Mouse (Mus musculus) CH12.LX (cell line): Measurements from ENCODE around the gene Ndufb4. TPM values are rescaled to one million over a fixed set of nuclear protein-coding genes. Genes with fewer than 3 reads are reported as not detected.

Experiments
- DNase-seq: peaks from one replicate; pipeline ENCODE4 v3.0.0-alpha.2; 2013; ENCODE audit errors: extremely low read depth
- H3K27ac ChIP-seq: 2 replicates; pipeline ENCODE4 v1.5.1; 2012; ENCODE audit warnings: low read depth, mild to moderate bottlenecking, control low read depth, moderate library complexity; ENCODE audit not compliant: insufficient read depth
- H3K27me3 ChIP-seq: replicated peaks from 2 replicates; pipeline ENCODE3; 2012; ENCODE audit warnings: inconsistent platforms
- H3K36me3 ChIP-seq, 2 experiments: replicated peaks in 1 of 2; 2 replicates each; pipeline versions ENCODE3 to v1.6.1; 2012; ENCODE audit warnings: inconsistent platforms in 1 of 2, low read length in 1 of 2, mild to moderate bottlenecking in 1 of 2, mixed read lengths in 1 of 2, moderate library complexity in 1 of 2; ENCODE audit not compliant: control insufficient read depth in 1 of 2, insufficient read depth in 1 of 2
- H3K4me1 ChIP-seq, 2 experiments: 2 replicates each; pipeline ENCODE4 v1.6.1; 2012; ENCODE audit warnings: inconsistent platforms in 1 of 2, moderate library complexity in 1 of 2; ENCODE audit not compliant: insufficient read depth in 2 of 2, control insufficient read depth in 1 of 2
- H3K4me2 ChIP-seq: 2 replicates; pipeline ENCODE4 v1.6.1; 2012; ENCODE audit warnings: low read depth, mild to moderate bottlenecking, control low read depth; ENCODE audit not compliant: poor library complexity, insufficient read depth, severe bottlenecking
- H3K4me3 ChIP-seq, 3 experiments: fragments of 150-350 bp in 1 of 3; sonication (generic) in 1 of 3; replicated peaks in 1 of 3; 2 replicates each; pipeline versions ENCODE3 to v1.5.1; 2011 to 2012; ENCODE audit warnings: low read depth in 2 of 3, low read length in 2 of 3, mild to moderate bottlenecking in 2 of 3, moderate library complexity in 2 of 3, control low read depth in 1 of 3, improper control_type of control experiment in 1 of 3, inconsistent platforms in 1 of 3, mixed read lengths in 1 of 3; ENCODE audit not compliant: poor library complexity in 1 of 3
- H3K79me2 ChIP-seq: replicated peaks from 2 replicates; pipeline ENCODE4 v1.6.1; 2012; ENCODE audit warnings: mild to moderate bottlenecking, moderate library complexity; ENCODE audit not compliant: control insufficient read depth, poor library complexity, insufficient read depth, severe bottlenecking; ENCODE audit errors: extremely low read depth
- H3K9ac ChIP-seq: 2 replicates; pipeline ENCODE4 v1.6.1; 2012; ENCODE audit warnings: low read depth, mild to moderate bottlenecking, control low read depth, moderate library complexity; ENCODE audit not compliant: insufficient read depth
- H3K9me3 ChIP-seq: replicated peaks from 2 replicates; pipeline ENCODE3; 2012; ENCODE audit warnings: low read length, inconsistent platforms, mixed read lengths
- BHLHE40 ChIP-seq: IDR thresholded peaks from 2 replicates; pipeline ENCODE4 v1.6.1; 2011; ENCODE audit warnings: mild to moderate bottlenecking, low read depth, low read length, improper control_type of control experiment
- CHD1 ChIP-seq: IDR thresholded peaks from 2 replicates; pipeline ENCODE4 v1.6.1; 2012; ENCODE audit warnings: low read depth, low read length, improper control_type of control experiment, inconsistent platforms
- CTCF ChIP-seq, 2 experiments: IDR thresholded peaks in 1 of 2; conservative IDR thresholded peaks in 1 of 2; 2 replicates each; pipeline ENCODE4 v1.5.1; 2011 to 2012; ENCODE audit warnings: low read depth in 2 of 2, low read length in 2 of 2, improper control_type of control experiment in 1 of 2, inconsistent platforms in 1 of 2, mild to moderate bottlenecking in 1 of 2, moderate library complexity in 1 of 2
- ELF1 ChIP-seq: IDR thresholded peaks from 2 replicates; pipeline ENCODE4 v1.6.1; 2014; ENCODE audit warnings: low read depth, mild to moderate bottlenecking, inconsistent platforms, low read length, improper control_type of control experiment
- ETS1 ChIP-seq: conservative IDR thresholded peaks from 2 replicates; pipeline ENCODE4 v1.6.1; 2012; ENCODE audit warnings: low read depth, mild to moderate bottlenecking, inconsistent platforms, low read length, improper control_type of control experiment, moderate library complexity
- IRF4 ChIP-seq: IDR thresholded peaks from 2 replicates; pipeline ENCODE4 v1.6.1; 2014; ENCODE audit warnings: low read depth, mild to moderate bottlenecking, inconsistent platforms, low read length, improper control_type of control experiment
- JUN ChIP-seq: IDR thresholded peaks from 2 replicates; pipeline ENCODE4 v1.6.1; 2011; ENCODE audit warnings: low read depth, mild to moderate bottlenecking, low read length, improper control_type of control experiment, moderate library complexity; ENCODE audit not compliant: insufficient read depth
- JUND ChIP-seq: conservative IDR thresholded peaks from 2 replicates; pipeline ENCODE4 v1.6.1; 2011; ENCODE audit warnings: low read depth, low read length, improper control_type of control experiment
- KAT2A ChIP-seq: IDR thresholded peaks from 2 replicates; pipeline ENCODE4 v1.6.1; 2012; ENCODE audit warnings: low read length, improper control_type of control experiment, inconsistent platforms; ENCODE audit not compliant: insufficient replicate concordance
- MAFK ChIP-seq: IDR thresholded peaks from 2 replicates; pipeline ENCODE4 v1.6.1; 2011; ENCODE audit warnings: low read length, improper control_type of control experiment; ENCODE audit not compliant: insufficient replicate concordance
- MAX ChIP-seq: IDR thresholded peaks from 2 replicates; pipeline ENCODE4 v1.6.1; 2011; ENCODE audit warnings: low read length, improper control_type of control experiment
- MEF2A ChIP-seq: IDR thresholded peaks from 2 replicates; pipeline ENCODE4 v1.6.1; 2014; ENCODE audit warnings: low read depth, mild to moderate bottlenecking, inconsistent platforms, low read length, improper control_type of control experiment, borderline replicate concordance
- MXI1 ChIP-seq: IDR thresholded peaks from 2 replicates; pipeline ENCODE4 v1.6.1; 2011; ENCODE audit warnings: mild to moderate bottlenecking, low read depth, low read length, improper control_type of control experiment
- NELFE ChIP-seq: IDR thresholded peaks from 2 replicates; pipeline ENCODE4 v1.6.1; 2011; ENCODE audit warnings: low read depth, low read length, improper control_type of control experiment
- PAX5 ChIP-seq: IDR thresholded peaks from 2 replicates; pipeline ENCODE4 v1.6.1; 2012; ENCODE audit warnings: low read length, inconsistent platforms, mixed read lengths
- POLR2A ChIP-seq: IDR thresholded peaks from 2 replicates; pipeline ENCODE4 v1.6.1; 2011; ENCODE audit warnings: low read depth, mild to moderate bottlenecking, improper control_type of control experiment, low read length
- RAD21 ChIP-seq: IDR thresholded peaks from 2 replicates; pipeline ENCODE4 v1.6.1; 2011; ENCODE audit warnings: low read depth, mild to moderate bottlenecking, low read length, improper control_type of control experiment, moderate library complexity
- RCOR1 ChIP-seq: conservative IDR thresholded peaks from 2 replicates; pipeline ENCODE4 v1.6.1; 2012; ENCODE audit warnings: low read depth, mild to moderate bottlenecking, inconsistent platforms, low read length, improper control_type of control experiment
- SIN3A ChIP-seq: IDR thresholded peaks from 2 replicates; pipeline ENCODE4 v1.6.1; 2012; ENCODE audit warnings: low read length, improper control_type of control experiment, inconsistent platforms
- SMC3 ChIP-seq: IDR thresholded peaks from 2 replicates; pipeline ENCODE4 v1.6.1; 2011; ENCODE audit warnings: low read depth, low read length, improper control_type of control experiment
- TBP ChIP-seq: conservative IDR thresholded peaks from 2 replicates; pipeline ENCODE4 v1.6.1; 2011; ENCODE audit warnings: low read depth, low read length, improper control_type of control experiment
- TCF12 ChIP-seq: IDR thresholded peaks from 2 replicates; pipeline ENCODE4 v1.6.1; 2014; ENCODE audit warnings: low read depth, mild to moderate bottlenecking, inconsistent platforms, low read length, improper control_type of control experiment
- UBTF ChIP-seq: IDR thresholded peaks from 2 replicates; pipeline ENCODE4 v1.6.1; 2012; ENCODE audit warnings: low read depth, mild to moderate bottlenecking, inconsistent platforms, low read length, improper control_type of control experiment, moderate library complexity
- USF1 ChIP-seq: IDR thresholded peaks from 2 replicates; pipeline ENCODE4 v1.6.1; 2014; ENCODE audit warnings: low read depth, mild to moderate bottlenecking, inconsistent platforms, low read length, improper control_type of control experiment
- ZC3H11A ChIP-seq: IDR thresholded peaks from 2 replicates; pipeline ENCODE4 v1.6.1; 2012; ENCODE audit warnings: low read depth, mild to moderate bottlenecking, inconsistent platforms, low read length, improper control_type of control experiment
- ZMIZ1 ChIP-seq: IDR thresholded peaks from 2 replicates; pipeline ENCODE4 v1.6.1; 2012; ENCODE audit warnings: low read depth, mild to moderate bottlenecking, inconsistent platforms, low read length, improper control_type of control experiment
- ZNF384 ChIP-seq: IDR thresholded peaks from 2 replicates; pipeline ENCODE4 v1.6.1; 2012; ENCODE audit warnings: low read depth, low read length, improper control_type of control experiment, inconsistent platforms
- dilution Hi-C: fragments of 300-500 bp; cut with MboI; formaldehyde crosslinking; loops from 2 replicates; pipeline ENCODE4 v1.14.3; 2020; ENCODE audit warnings: low sequenced_read_pairs; ENCODE audit not compliant: extremely low pct_unique_long_range_greater_than_20kb, extremely low pct_ligation_motif_present
- in situ Hi-C: fragments of 300-500 bp; cut with MboI; formaldehyde crosslinking; loops from 3 replicates; pipeline ENCODE4 v1.14.3; 2019; ENCODE audit warnings: low sequenced_read_pairs, low pct_ligation_motif_present, low pct_unique_long_range_greater_than_20kb, mixed read lengths
- polyA plus RNA-seq: library from polyadenylated mRNA; unstranded; fragments of >175 nt; gene quantifications from 2 replicates; pipeline ENCODE4 v1.2.1, GENCODE M21; 2012; ENCODE audit warnings: low read depth; ENCODE audit not compliant: insufficient read length
- total RNA-seq, 2 experiments: library from RNA; depleted of rRNA; stranded (reverse); fragments of 300-350 nt in 1 of 2; fragments of >200 nt in 1 of 2; gene quantifications; 2 replicates each; pipeline ENCODE4 v1.2.3; 2012 to 2014

Gene Ndufb4
- total and polyA plus RNA-seq, 3 experiments: 51.8 to 97.4 (median 70.7) TPM

GRCm38 (mm10) chr16:37688181-37688580 lies 33.9 kb upstream of the Ndufb4 start:
- Histone ChIP-seq H3K79me2 (no peaks in the 10 kb centered on the region), H3K9ac (no peak overlapping the region), H3K27me3 (no peaks in the 10 kb centered on the region), H3K4me2 (no peak overlapping the region), H3K27ac (no peak overlapping the region), H3K36me3 (no peaks in the 10 kb centered on the region), H3K4me1 (peaks cover 20 to 73% of the 10 kb centered on the region in 2 experiments), H3K9me3 (no peaks in the 10 kb centered on the region), H3K4me3 (no peak overlapping the region)
- dilution Hi-C loops (no loop called here), in situ Hi-C loops (loop anchor here (5.0 to 25.0 kb wide), 4 partner anchors 124 to 576 kb away; partner anchors contain the start of genes Gtf2e1 and Rabl3)
- peak; percentile 72 for DNase-seq
- TF ChIP-seq PAX5 (no peak), POLR2A (no peak), ETS1 (0 out of 2 replicates have a peak, but pooled peaks have one; percentile 2), CHD1 (no peak), MEF2A (no peak), RCOR1 (no peak), TBP (no peak), KAT2A (no peak), ZMIZ1 (no peak), SMC3 (peak; percentile 49), ZNF384 (no peak), JUN (no peak), MAFK (no peak), SIN3A (no peak), BHLHE40 (no peak), UBTF (no peak), MXI1 (no peak), TCF12 (0 out of 2 replicates have a peak, but pooled peaks have one; percentile 39), JUND (no peak), MAX (no peak), CTCF (conservative IDR thresholded peaks at IDR 0.05 in 1 of 2, IDR thresholded peaks at IDR 0.05 in 1 of 2; ENCODE audit: low read depth in 2 of 2, low read length in 2 of 2) (peak; percentile 48 to 71; a peak in 3 of 4 replicates), USF1 (no peak), IRF4 (peak; percentile 19; the same call in 1 of the 2 replicates), ELF1 (peak; percentile 53; the same call in 1 of the 2 replicates), NELFE (no peak), ZC3H11A (no peak), RAD21 (peak; percentile 37)
